Mouse (Mus musculus) erythroblast, embryonic 14.5 days (primary cell): ENCODE measurements around the gene Gm38655.

ENCODE experiments used
- GATA1 ChIP-seq: IDR thresholded peaks from 2 replicates; pipeline ENCODE4 v1.6.1; 2012; ENCODE audit warnings: low read length, inconsistent platforms, mixed read lengths
- TAL1 ChIP-seq: IDR thresholded peaks from 3 replicates; pipeline ENCODE4 v1.6.1; 2012; ENCODE audit warnings: low read length, inconsistent platforms, mixed read lengths

DNA sequence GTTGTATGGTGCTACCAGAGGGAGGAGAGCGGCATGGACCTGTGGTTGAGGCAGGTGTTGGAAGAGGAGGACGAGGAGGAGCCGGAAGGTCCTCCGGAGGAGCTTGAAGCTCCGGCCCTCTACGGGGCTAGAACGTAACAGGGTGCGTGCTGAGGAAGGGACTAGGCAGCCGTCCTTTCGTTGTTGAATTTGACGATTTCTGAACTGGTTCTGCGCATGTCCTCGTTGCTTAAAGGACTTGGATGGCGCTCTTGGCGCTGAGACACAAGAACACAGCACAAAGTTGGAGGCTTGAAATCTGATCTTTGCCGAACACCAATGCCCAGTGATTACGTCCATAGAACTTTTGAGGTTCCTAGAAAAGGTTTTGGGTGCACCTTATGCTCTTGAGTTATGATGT, 9.7 kb upstream of the Gm38655 start:
- TF ChIP-seq TAL1 = no peak
- no peak for TF ChIP-seq GATA1
